Mouse (Mus musculus) CH12.LX (cell line): ENCODE results near the gene Ccdc169. TPM values are rescaled to one million over a fixed set of nuclear protein-coding genes. Genes with fewer than 3 reads are reported as not detected.

Experiments
- DNase-seq: peaks from one replicate; pipeline ENCODE4 v3.0.0-alpha.2; 2013; ENCODE audit errors: extremely low read depth
- H3K27ac ChIP-seq: 2 replicates; pipeline ENCODE4 v1.5.1; 2012; ENCODE audit warnings: low read depth, mild to moderate bottlenecking, control low read depth, moderate library complexity; ENCODE audit not compliant: insufficient read depth
- H3K27me3 ChIP-seq: replicated peaks from 2 replicates; pipeline ENCODE3; 2012; ENCODE audit warnings: inconsistent platforms
- H3K36me3 ChIP-seq, 2 experiments: replicated peaks in 1 of 2; 2 replicates each; pipeline versions ENCODE3 to v1.6.1; 2012; ENCODE audit warnings: inconsistent platforms in 1 of 2, low read length in 1 of 2, mild to moderate bottlenecking in 1 of 2, mixed read lengths in 1 of 2, moderate library complexity in 1 of 2; ENCODE audit not compliant: control insufficient read depth in 1 of 2, insufficient read depth in 1 of 2
- H3K4me1 ChIP-seq, 2 experiments: 2 replicates each; pipeline ENCODE4 v1.6.1; 2012; ENCODE audit warnings: inconsistent platforms in 1 of 2, moderate library complexity in 1 of 2; ENCODE audit not compliant: insufficient read depth in 2 of 2, control insufficient read depth in 1 of 2
- H3K4me2 ChIP-seq: 2 replicates; pipeline ENCODE4 v1.6.1; 2012; ENCODE audit warnings: low read depth, mild to moderate bottlenecking, control low read depth; ENCODE audit not compliant: poor library complexity, insufficient read depth, severe bottlenecking
- H3K4me3 ChIP-seq, 3 experiments: fragments of 150-350 bp in 1 of 3; sonication (generic) in 1 of 3; replicated peaks in 1 of 3; 2 replicates each; pipeline versions ENCODE3 to v1.5.1; 2011 to 2012; ENCODE audit warnings: low read depth in 2 of 3, low read length in 2 of 3, mild to moderate bottlenecking in 2 of 3, moderate library complexity in 2 of 3, control low read depth in 1 of 3, improper control_type of control experiment in 1 of 3, inconsistent platforms in 1 of 3, mixed read lengths in 1 of 3; ENCODE audit not compliant: poor library complexity in 1 of 3
- H3K79me2 ChIP-seq: replicated peaks from 2 replicates; pipeline ENCODE4 v1.6.1; 2012; ENCODE audit warnings: mild to moderate bottlenecking, moderate library complexity; ENCODE audit not compliant: control insufficient read depth, poor library complexity, insufficient read depth, severe bottlenecking; ENCODE audit errors: extremely low read depth
- H3K9ac ChIP-seq: 2 replicates; pipeline ENCODE4 v1.6.1; 2012; ENCODE audit warnings: low read depth, mild to moderate bottlenecking, control low read depth, moderate library complexity; ENCODE audit not compliant: insufficient read depth
- H3K9me3 ChIP-seq: replicated peaks from 2 replicates; pipeline ENCODE3; 2012; ENCODE audit warnings: low read length, inconsistent platforms, mixed read lengths
- CHD2 ChIP-seq: IDR thresholded peaks from 2 replicates; pipeline ENCODE4 v1.6.1; 2011; ENCODE audit warnings: low read length, improper control_type of control experiment
- CTCF ChIP-seq, 2 experiments: IDR thresholded peaks in 1 of 2; conservative IDR thresholded peaks in 1 of 2; 2 replicates each; pipeline ENCODE4 v1.5.1; 2011 to 2012; ENCODE audit warnings: low read depth in 2 of 2, low read length in 2 of 2, improper control_type of control experiment in 1 of 2, inconsistent platforms in 1 of 2, mild to moderate bottlenecking in 1 of 2, moderate library complexity in 1 of 2
- E2F4 ChIP-seq: IDR thresholded peaks from 2 replicates; pipeline ENCODE4 v1.6.1; 2011; ENCODE audit warnings: low read depth, low read length, improper control_type of control experiment; ENCODE audit not compliant: insufficient replicate concordance
- ETS1 ChIP-seq: conservative IDR thresholded peaks from 2 replicates; pipeline ENCODE4 v1.6.1; 2012; ENCODE audit warnings: low read depth, mild to moderate bottlenecking, inconsistent platforms, low read length, improper control_type of control experiment, moderate library complexity
- GABPA ChIP-seq: IDR thresholded peaks from 2 replicates; pipeline ENCODE4 v1.6.1; 2012; ENCODE audit warnings: low read depth, low read length, improper control_type of control experiment, inconsistent platforms; ENCODE audit not compliant: insufficient replicate concordance
- JUN ChIP-seq: IDR thresholded peaks from 2 replicates; pipeline ENCODE4 v1.6.1; 2011; ENCODE audit warnings: low read depth, mild to moderate bottlenecking, low read length, improper control_type of control experiment, moderate library complexity; ENCODE audit not compliant: insufficient read depth
- MAFK ChIP-seq: IDR thresholded peaks from 2 replicates; pipeline ENCODE4 v1.6.1; 2011; ENCODE audit warnings: low read length, improper control_type of control experiment; ENCODE audit not compliant: insufficient replicate concordance
- MAX ChIP-seq: IDR thresholded peaks from 2 replicates; pipeline ENCODE4 v1.6.1; 2011; ENCODE audit warnings: low read length, improper control_type of control experiment
- MEF2A ChIP-seq: IDR thresholded peaks from 2 replicates; pipeline ENCODE4 v1.6.1; 2014; ENCODE audit warnings: low read depth, mild to moderate bottlenecking, inconsistent platforms, low read length, improper control_type of control experiment, borderline replicate concordance
- MYC ChIP-seq: IDR thresholded peaks from 2 replicates; pipeline ENCODE4 v1.6.1; 2011; ENCODE audit warnings: low read depth, mild to moderate bottlenecking, improper control_type of control experiment, low read length
- NRF1 ChIP-seq: IDR thresholded peaks from 2 replicates; pipeline ENCODE4 v1.6.1; 2014; ENCODE audit warnings: low read depth, mild to moderate bottlenecking, inconsistent platforms, low read length, improper control_type of control experiment, moderate library complexity
- PAX5 ChIP-seq: IDR thresholded peaks from 2 replicates; pipeline ENCODE4 v1.6.1; 2012; ENCODE audit warnings: low read length, inconsistent platforms, mixed read lengths
- POLR2A ChIP-seq: IDR thresholded peaks from 2 replicates; pipeline ENCODE4 v1.6.1; 2011; ENCODE audit warnings: low read depth, mild to moderate bottlenecking, improper control_type of control experiment, low read length
- POLR2AphosphoS2 ChIP-seq: IDR thresholded peaks from 2 replicates; pipeline ENCODE4 v1.6.1; 2011; ENCODE audit warnings: low read depth, low read length, improper control_type of control experiment
- RCOR1 ChIP-seq: conservative IDR thresholded peaks from 2 replicates; pipeline ENCODE4 v1.6.1; 2012; ENCODE audit warnings: low read depth, mild to moderate bottlenecking, inconsistent platforms, low read length, improper control_type of control experiment
- SIN3A ChIP-seq: IDR thresholded peaks from 2 replicates; pipeline ENCODE4 v1.6.1; 2012; ENCODE audit warnings: low read length, improper control_type of control experiment, inconsistent platforms
- SMC3 ChIP-seq: IDR thresholded peaks from 2 replicates; pipeline ENCODE4 v1.6.1; 2011; ENCODE audit warnings: low read depth, low read length, improper control_type of control experiment
- TBP ChIP-seq: conservative IDR thresholded peaks from 2 replicates; pipeline ENCODE4 v1.6.1; 2011; ENCODE audit warnings: low read depth, low read length, improper control_type of control experiment
- ZC3H11A ChIP-seq: IDR thresholded peaks from 2 replicates; pipeline ENCODE4 v1.6.1; 2012; ENCODE audit warnings: low read depth, mild to moderate bottlenecking, inconsistent platforms, low read length, improper control_type of control experiment
- dilution Hi-C: fragments of 300-500 bp; cut with MboI; formaldehyde crosslinking; loops from 2 replicates; pipeline ENCODE4 v1.14.3; 2020; ENCODE audit warnings: low sequenced_read_pairs; ENCODE audit not compliant: extremely low pct_unique_long_range_greater_than_20kb, extremely low pct_ligation_motif_present
- in situ Hi-C: fragments of 300-500 bp; cut with MboI; formaldehyde crosslinking; loops from 3 replicates; pipeline ENCODE4 v1.14.3; 2019; ENCODE audit warnings: low sequenced_read_pairs, low pct_ligation_motif_present, low pct_unique_long_range_greater_than_20kb, mixed read lengths
- polyA plus RNA-seq: library from polyadenylated mRNA; unstranded; fragments of >175 nt; gene quantifications from 2 replicates; pipeline ENCODE4 v1.2.1, GENCODE M21; 2012; ENCODE audit warnings: low read depth; ENCODE audit not compliant: insufficient read length
- total RNA-seq, 2 experiments: library from RNA; depleted of rRNA; stranded (reverse); fragments of 300-350 nt in 1 of 2; fragments of >200 nt in 1 of 2; gene quantifications; 2 replicates each; pipeline ENCODE4 v1.2.3; 2012 to 2014

The Ccdc169 gene
- total and polyA plus RNA-seq, 3 experiments, result 0.08 to 0.10 TPM; not detected in 1

DNA sequence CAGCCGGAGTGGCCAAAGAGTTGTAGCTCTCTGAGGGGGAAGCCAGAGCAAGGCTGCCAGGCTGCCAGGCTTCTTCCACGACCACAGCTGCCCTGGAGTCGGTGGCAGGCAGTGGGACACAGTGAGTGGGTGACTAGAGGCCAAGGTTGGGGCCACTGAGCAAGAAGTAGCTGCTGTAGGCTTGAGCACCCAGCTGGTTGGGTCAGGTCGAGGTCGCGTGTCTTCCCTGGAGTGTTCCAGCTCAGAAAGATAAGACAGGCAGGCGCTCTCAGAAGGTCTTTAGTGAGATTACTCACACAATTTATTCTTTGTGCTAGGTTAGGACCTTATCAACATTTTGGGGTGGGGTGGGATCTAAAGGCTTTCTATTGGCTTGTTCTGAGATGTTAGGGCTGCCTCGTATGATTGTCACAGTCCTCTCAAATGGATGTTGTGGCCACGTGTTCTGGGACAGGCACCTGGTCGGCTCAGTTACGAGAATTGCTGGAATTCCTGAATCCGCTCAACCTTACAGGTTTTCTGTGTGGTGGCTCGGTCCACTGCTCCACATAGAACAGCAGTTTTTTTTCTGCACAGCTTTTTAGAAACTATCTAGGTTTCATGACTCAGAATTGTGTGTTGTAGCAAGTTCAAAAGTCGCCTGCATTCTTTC lies 31.6 kb upstream of the Ccdc169 start:
- no peaks in the 10 kb centered on the region for H3K27me3 ChIP-seq
- no peaks in the 10 kb centered on the region for H3K79me2 ChIP-seq
- peaks cover 10% of the 10 kb centered on the region for H3K9me3 ChIP-seq
- no peak overlapping the region for H3K27ac ChIP-seq
- dilution Hi-C loops, result no loop called here
- in situ Hi-C loops, result no loop called here
- H3K4me3 ChIP-seq, result no peak overlapping the region
- peaks cover 0 to 2% of the 10 kb centered on the region in 2 experiments; a peak in 1 of 4 replicates for H3K4me1 ChIP-seq
- H3K9ac ChIP-seq, result no peak overlapping the region
- no peak overlapping the region for H3K4me2 ChIP-seq
- H3K36me3 ChIP-seq, result no peaks in the 10 kb centered on the region
- no peak for DNase-seq
- TF ChIP-seq POLR2A (no peak), ZC3H11A (no peak), SMC3 (no peak), MAX (no peak), MYC (no peak), NRF1 (no peak), MEF2A (no peak), POLR2AphosphoS2 (no peak)

DNA sequence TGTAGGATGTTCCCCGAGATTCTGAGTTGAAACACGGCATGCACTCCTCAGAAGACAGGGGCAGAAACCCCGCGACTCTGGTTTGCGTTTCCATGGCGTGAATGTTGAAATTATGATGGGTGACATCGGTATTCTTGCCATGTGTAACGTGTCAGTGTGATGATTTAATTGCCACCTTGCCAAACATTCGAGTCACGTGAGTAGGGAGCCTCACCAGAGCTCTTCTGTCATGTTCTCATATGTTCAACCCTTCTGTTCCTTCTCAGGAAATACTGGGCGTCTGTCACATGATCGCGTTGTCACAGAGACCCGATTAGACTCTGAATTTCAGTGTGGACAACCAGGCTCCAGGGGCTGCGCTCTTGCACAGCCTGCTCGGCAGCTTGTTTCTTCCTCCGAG lies 31.1 kb upstream of the Ccdc169 start:
- no peaks in the 10 kb centered on the region for H3K79me2 ChIP-seq
- H3K4me2 ChIP-seq, result no peak overlapping the region
- in situ Hi-C loops, result no loop called here
- no peak overlapping the region for H3K9ac ChIP-seq
- peaks cover 10% of the 10 kb centered on the region for H3K9me3 ChIP-seq
- no peak for DNase-seq
- dilution Hi-C loops, result no loop called here
- peaks cover 0 to 2% of the 10 kb centered on the region in 2 experiments; a peak in 1 of 4 replicates for H3K4me1 ChIP-seq
- no peak overlapping the region for H3K27ac ChIP-seq
- no peak overlapping the region for H3K4me3 ChIP-seq
- no peaks in the 10 kb centered on the region for H3K27me3 ChIP-seq
- H3K36me3 ChIP-seq, result no peaks in the 10 kb centered on the region
- no peak for TF ChIP-seq GABPA
- no peak for TF ChIP-seq E2F4
- TF ChIP-seq RCOR1, result no peak
- TF ChIP-seq POLR2AphosphoS2, result no peak
- no peak for TF ChIP-seq CTCF (conservative IDR thresholded peaks at IDR 0.05 in 1 of 2, IDR thresholded peaks at IDR 0.05 in 1 of 2; ENCODE audit: low read depth in 2 of 2, low read length in 2 of 2)
- TF ChIP-seq MAFK, result no peak
- no peak for TF ChIP-seq MEF2A
- TF ChIP-seq SIN3A, result no peak
- no peak for TF ChIP-seq PAX5
- no peak for TF ChIP-seq MAX
- TF ChIP-seq ETS1, result no peak
- TF ChIP-seq TBP, result no peak
- no peak for TF ChIP-seq MYC
- TF ChIP-seq ZC3H11A, result no peak
- TF ChIP-seq POLR2A, result no peak
- no peak for TF ChIP-seq JUN
- TF ChIP-seq CHD2, result no peak
